Mouse (Mus musculus) myocyte (in vitro differentiated cells): ENCODE measurements around the gene Rtbdn. TPM values are rescaled to one million over a fixed set of nuclear protein-coding genes. Genes with fewer than 3 reads are reported as not detected.
A peak's percentile ranks its signal among the peaks of the same experiment; 100 is the strongest.

ENCODE experiments used
- H3K27me3 ChIP-seq: one replicate; pipeline ENCODE4 v1.6.1; 2011; ENCODE audit not compliant: control insufficient read depth, insufficient read depth, insufficient read length
- H3K36me3 ChIP-seq: one replicate; pipeline ENCODE4 v1.6.1; 2011; ENCODE audit not compliant: control insufficient read depth, insufficient read depth
- H3K4me2 ChIP-seq: one replicate; pipeline ENCODE4 v1.6.1; 2011; ENCODE audit warnings: low read depth, control low read depth
- H3K4me3 ChIP-seq: one replicate; pipeline ENCODE4 v1.5.1; 2011; ENCODE audit warnings: mild to moderate bottlenecking, control low read depth, moderate library complexity
- H3K79me2 ChIP-seq: one replicate; pipeline ENCODE4 v1.6.1; 2011; ENCODE audit not compliant: control insufficient read depth, insufficient read depth
- H3ac ChIP-seq: one replicate; pipeline ENCODE4 v1.6.1; 2011; ENCODE audit not compliant: control insufficient read depth, insufficient read length
- CEBPB ChIP-seq: IDR thresholded peaks from 2 replicates; pipeline ENCODE4 v1.6.1; 2011; ENCODE audit warnings: mild to moderate bottlenecking, moderate library complexity; ENCODE audit not compliant: poor library complexity, insufficient read depth, severe bottlenecking
- E2F4 ChIP-seq: IDR thresholded peaks from one replicate; pipeline ENCODE4 v1.6.1; 2011; ENCODE audit warnings: mild to moderate bottlenecking, control low read depth, moderate library complexity; ENCODE audit not compliant: insufficient read depth
- MAX ChIP-seq: IDR thresholded peaks from one replicate; pipeline ENCODE4 v1.6.1; 2011; ENCODE audit warnings: low read depth, mild to moderate bottlenecking, control low read depth
- MYOD1 ChIP-seq, 3 experiments: IDR thresholded peaks; one replicate each; pipeline ENCODE4 v1.6.1; 2011; ENCODE audit warnings: control low read depth in 2 of 3, low read depth in 2 of 3, mild to moderate bottlenecking in 2 of 3, moderate library complexity in 1 of 3; ENCODE audit not compliant: insufficient read length in 2 of 3, control insufficient read depth in 1 of 3
- MYOG ChIP-seq, 3 experiments: IDR thresholded peaks; one replicate each; pipeline ENCODE4 v1.6.1; 2011; ENCODE audit warnings: control low read depth in 2 of 3, low read depth in 2 of 3, mild to moderate bottlenecking in 2 of 3; ENCODE audit not compliant: insufficient read length in 2 of 3, control insufficient read depth in 1 of 3, insufficient read depth in 1 of 3
- POLR2A ChIP-seq: IDR thresholded peaks from one replicate; pipeline ENCODE4 v1.6.1; 2011; ENCODE audit warnings: low read depth, mild to moderate bottlenecking, control low read depth, moderate library complexity; ENCODE audit not compliant: insufficient read length
- POLR2AphosphoS2 ChIP-seq: IDR thresholded peaks from one replicate; pipeline ENCODE4 v1.6.1; 2011; ENCODE audit warnings: low read depth, control low read depth; ENCODE audit not compliant: insufficient read length
- REST ChIP-seq: IDR thresholded peaks from one replicate; pipeline ENCODE4 v1.6.1; 2011; ENCODE audit warnings: mild to moderate bottlenecking, control low read depth, moderate library complexity; ENCODE audit not compliant: insufficient read depth, insufficient read length
- SRF ChIP-seq: IDR thresholded peaks from one replicate; pipeline ENCODE4 v1.6.1; 2011; ENCODE audit warnings: low read depth; ENCODE audit not compliant: control insufficient read depth, insufficient read length
- TCF12 ChIP-seq: IDR thresholded peaks from one replicate; pipeline ENCODE4 v1.6.1; 2011; ENCODE audit warnings: mild to moderate bottlenecking, control low read depth; ENCODE audit not compliant: poor library complexity, insufficient read depth, severe bottlenecking
- TCF3 ChIP-seq: IDR thresholded peaks from one replicate; pipeline ENCODE4 v1.6.1; 2011; ENCODE audit warnings: low read depth, control low read depth; ENCODE audit not compliant: insufficient read length
- USF1 ChIP-seq: IDR thresholded peaks from one replicate; pipeline ENCODE4 v1.6.1; 2011; ENCODE audit warnings: low read depth, mild to moderate bottlenecking, control low read depth, moderate library complexity
- polyA plus RNA-seq: library from polyadenylated mRNA; unstranded; fragments of >200 nt; fragmentation: generic; extraction: Trizol; gene quantifications from one replicate; pipeline ENCODE4 v1.2.1, GENCODE M21; 2012; ENCODE audit warnings: missing spikeins

The Rtbdn gene
- polyA plus RNA-seq, 1 experiment, result not detected

GRCm38 (mm10) chr8:84985684-84986378, 39.0 kb downstream of the Rtbdn start:
- Histone ChIP-seq H3K36me3 (no peaks in the 10 kb centered on the region), H3K79me2 (no peaks in the 10 kb centered on the region), H3K27me3 (no peaks in the 10 kb centered on the region), H3K4me2 (peak overlapping the region; percentile 95), H3K4me3 (peak overlapping the region; percentile 24), H3ac (peak overlapping the region; percentile 1)
- TF ChIP-seq POLR2AphosphoS2 (peak; percentile 32), MYOD1 (IDR thresholded peaks at IDR 0.05; ENCODE audit: control insufficient read depth in 1 of 3, insufficient read length in 2 of 3, low read depth in 2 of 3) (no peak), MAX (peak; percentile 10), TCF3 (no peak), POLR2A (peak; percentile 57)

DNA sequence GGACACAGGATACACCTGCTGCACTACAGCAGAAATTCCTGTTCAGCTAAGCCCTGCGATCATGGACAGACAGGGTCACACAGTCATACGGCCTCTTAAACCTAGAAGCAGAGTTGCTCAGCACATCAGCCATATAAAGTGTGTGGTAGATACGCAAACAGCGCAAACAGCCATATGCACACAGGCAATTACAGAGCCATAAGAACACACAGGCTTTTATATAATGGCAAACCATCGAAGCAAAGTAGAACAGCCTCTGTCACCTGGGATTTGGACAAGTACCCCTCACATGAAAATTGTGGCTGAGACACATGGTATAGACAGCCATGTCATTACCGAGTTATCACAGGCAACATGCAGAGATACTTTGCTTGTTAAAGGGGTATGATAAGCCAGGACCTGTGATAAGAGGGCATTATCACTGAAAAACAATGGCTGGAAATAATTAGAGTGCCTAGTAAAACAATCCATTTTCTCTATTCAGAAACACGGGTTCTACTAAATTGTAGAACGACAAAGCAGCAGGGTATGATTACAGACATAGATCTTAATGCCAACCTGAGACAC, 39.7 kb downstream of the Rtbdn start:
- H3K36me3 ChIP-seq, result no peaks in the 10 kb centered on the region
- peak overlapping the region; percentile 24 for H3K4me3 ChIP-seq
- TF ChIP-seq TCF3 (no peak), MYOG (IDR thresholded peaks at IDR 0.05; ENCODE audit: control insufficient read depth in 1 of 3, insufficient read depth in 1 of 3, insufficient read length in 2 of 3, low read depth in 2 of 3) (no peak), USF1 (no peak), REST (no peak), SRF (no peak), POLR2AphosphoS2 (no peak), CEBPB (no peak), E2F4 (no peak), POLR2A (no peak), TCF12 (no peak)
- no peaks in the 10 kb centered on the region for H3K79me2 ChIP-seq
- no peak overlapping the region for H3ac ChIP-seq
- peak overlapping the region; percentile 95 for H3K4me2 ChIP-seq
- H3K27me3 ChIP-seq, result no peaks in the 10 kb centered on the region

DNA sequence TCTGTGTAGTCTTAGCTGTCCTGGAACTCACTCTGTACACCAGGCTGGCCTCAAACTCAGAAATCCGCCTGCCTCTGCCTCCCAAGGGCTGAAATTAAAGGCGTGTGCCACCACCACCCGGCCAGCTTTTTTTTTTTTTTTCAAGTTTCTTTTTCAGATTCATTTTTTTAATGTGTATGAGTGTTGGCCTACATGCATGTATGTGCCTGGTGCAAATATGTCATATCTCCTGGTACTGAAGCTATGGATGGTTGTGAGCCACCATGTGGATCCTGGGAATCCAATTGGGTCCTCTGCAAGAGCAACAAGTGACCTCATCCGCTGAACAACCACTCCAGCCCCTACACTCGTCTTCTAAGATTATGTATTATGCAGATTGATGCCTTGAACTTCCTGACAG, 40.6 kb downstream of the Rtbdn start:
- Histone ChIP-seq H3K4me3 (no peak overlapping the region), H3K27me3 (no peaks in the 10 kb centered on the region), H3ac (no peak overlapping the region), H3K79me2 (no peaks in the 10 kb centered on the region), H3K4me2 (no peak overlapping the region), H3K36me3 (no peaks in the 10 kb centered on the region)
- no peak for TF ChIP-seq SRF
- no peak for TF ChIP-seq TCF3
- no peak for TF ChIP-seq MYOD1 (IDR thresholded peaks at IDR 0.05; ENCODE audit: control insufficient read depth in 1 of 3, insufficient read length in 2 of 3, low read depth in 2 of 3)
- no peak for TF ChIP-seq CEBPB
- no peak for TF ChIP-seq MYOG (IDR thresholded peaks at IDR 0.05; ENCODE audit: control insufficient read depth in 1 of 3, insufficient read depth in 1 of 3, insufficient read length in 2 of 3, low read depth in 2 of 3)
- TF ChIP-seq USF1, result no peak
- TF ChIP-seq REST, result no peak
- TF ChIP-seq MAX, result no peak
- no peak for TF ChIP-seq E2F4
- TF ChIP-seq TCF12, result no peak
- no peak for TF ChIP-seq POLR2A
- no peak for TF ChIP-seq POLR2AphosphoS2

- TF ChIP-seq TCF3 (no peak), POLR2A (no peak), TCF12 (no peak), MYOD1 (IDR thresholded peaks at IDR 0.05; ENCODE audit: control insufficient read depth in 1 of 3, insufficient read length in 2 of 3, low read depth in 2 of 3) (no peak), MAX (no peak), USF1 (no peak), CEBPB (no peak), SRF (no peak), MYOG (IDR thresholded peaks at IDR 0.05; ENCODE audit: control insufficient read depth in 1 of 3, insufficient read depth in 1 of 3, insufficient read length in 2 of 3, low read depth in 2 of 3) (no peak), REST (no peak), POLR2AphosphoS2 (no peak), E2F4 (no peak)
- H3K79me2 ChIP-seq, result no peaks in the 10 kb centered on the region
- H3K36me3 ChIP-seq, result no peaks in the 10 kb centered on the region
- H3K4me2 ChIP-seq, result no peak overlapping the region
- no peak overlapping the region for H3ac ChIP-seq
- no peak overlapping the region for H3K4me3 ChIP-seq
- no peaks in the 10 kb centered on the region for H3K27me3 ChIP-seq
Observed at GRCm38 (mm10) chr8:84987903-84988302, 41.1 kb downstream of the Rtbdn start.

DNA sequence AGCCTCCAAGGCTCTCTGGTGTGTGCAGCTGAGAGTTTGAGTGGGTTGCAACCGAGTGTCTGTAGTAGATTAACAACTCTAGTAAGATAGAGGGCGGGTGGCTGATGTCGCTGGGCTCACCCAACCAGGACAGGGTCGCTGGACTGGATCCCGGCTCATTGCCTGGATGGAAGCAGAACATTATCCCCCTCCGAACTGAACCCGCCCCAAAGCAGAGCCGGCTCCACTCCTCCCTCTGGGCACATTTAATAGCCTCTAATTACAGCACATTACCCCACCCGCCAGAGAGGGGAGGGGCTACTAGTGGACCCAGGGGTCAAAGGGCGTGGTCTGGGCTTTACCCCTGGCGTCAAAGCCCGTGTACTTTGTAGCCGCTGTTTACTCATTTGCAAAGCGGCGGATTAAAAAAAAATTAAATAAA, 42.5 kb downstream of the Rtbdn start:
- Histone ChIP-seq H3ac (no peak overlapping the region), H3K4me3 (peak overlapping the region; percentile 38), H3K4me2 (peak overlapping the region; percentile 97), H3K79me2 (no peaks in the 10 kb centered on the region), H3K36me3 (no peaks in the 10 kb centered on the region), H3K27me3 (no peaks in the 10 kb centered on the region)
- no peak for TF ChIP-seq TCF12
- TF ChIP-seq POLR2AphosphoS2, result no peak
